ENCODE assay signal across 26 mouse cellular contexts in genomic region chr11:32241391-32241790, GRCm38 (mm10). TPM values are rescaled to one million over a fixed set of nuclear protein-coding genes. Genes with fewer than 3 reads are reported as not detected.
A peak's percentile ranks its signal among the peaks of the same experiment; 100 is the strongest.
DNase-seq lines count a peak whose midpoint lies in the region; ATAC-seq and TF ChIP-seq lines count a peak whose summit lies in the region.
"Had no signal": no experiment of that assay in that cellular context is flagged by ENCODE, and none has a peak within 500 bp of the region (broad histone marks: within the 10 kb centered on the region; RNA-seq: fewer than 3 reads in every experiment).

No protein-coding gene starts in this region.

- H3K4me3 ChIP-seq in heart, embryonic 10.5 days = no peak overlapping the region
- no peak overlapping the region for H3K4me3 ChIP-seq in stomach, embryonic 15.5 days (replicated peaks)
- H3K4me3 ChIP-seq in stomach, postnatal 0 days (ENCODE audit: low read depth, low read length) = no peak overlapping the region
- no peak overlapping the region for H3K4me3 ChIP-seq in liver, embryonic 15.5 days (replicated peaks)
- H3K4me3 ChIP-seq: forebrain, embryonic 10.5 days; heart, embryonic 13.5 days; hindbrain, embryonic 13.5 days; limb, embryonic 12.5 days; midbrain, embryonic 13.5 days had no signal

- no peak for TF ChIP-seq CTCF in stomach, postnatal 0 days (IDR thresholded peaks at IDR 0.05; ENCODE audit: low read depth)

- H3K9me3 ChIP-seq in heart, embryonic 10.5 days = no peaks in the 10 kb centered on the region
- H3K9me3 ChIP-seq in stomach, embryonic 15.5 days = no peaks in the 10 kb centered on the region
- H3K9me3 ChIP-seq in stomach, postnatal 0 days (ENCODE audit: control insufficient read depth, low read length) = no peaks in the 10 kb centered on the region
- no peaks in the 10 kb centered on the region for H3K9me3 ChIP-seq in liver, embryonic 15.5 days (replicated peaks)
- H3K9me3 ChIP-seq: forebrain, embryonic 10.5 days; heart, embryonic 13.5 days; hindbrain, embryonic 13.5 days; limb, embryonic 12.5 days; midbrain, embryonic 13.5 days had no signal

- no peak for DNase-seq in heart, embryonic 10.5 days (ENCODE audit: low spot score)
- no peak for DNase-seq in heart, adult 9 months (ENCODE audit: low spot score in 2 of 2)
- no peak for DNase-seq in stomach, postnatal 0 days (ENCODE audit: low spot score)
- no peak for DNase-seq in thymus, postnatal 4 days
- no peak for DNase-seq in adrenal gland, adult 2 months
- DNase-seq: adrenal gland, postnatal 14 days; cerebellum, adult 9-11 months; gastrocnemius, postnatal 14 days; heart, adult 11 months; heart, postnatal 14 days; layer of hippocampus, postnatal 36 days; lung, embryonic 14.5 days; thymus, postnatal 25 days had no signal

- H3K4me2 ChIP-seq in stomach, embryonic 15.5 days = no peak overlapping the region
- no peak overlapping the region for H3K4me2 ChIP-seq in stomach, postnatal 0 days (replicated peaks; ENCODE audit: low read depth)
- no peak overlapping the region for H3K4me2 ChIP-seq in liver, embryonic 15.5 days
- H3K4me2 ChIP-seq: heart, embryonic 13.5 days; hindbrain, embryonic 13.5 days; limb, embryonic 12.5 days; lung, embryonic 14.5 days; midbrain, embryonic 13.5 days had no signal

- H3K9ac ChIP-seq in stomach, embryonic 15.5 days = no peak overlapping the region
- no peak overlapping the region for H3K9ac ChIP-seq in stomach, postnatal 0 days (ENCODE audit: low read length)
- H3K9ac ChIP-seq in liver, embryonic 15.5 days = peak overlapping the region; percentile 68
- H3K9ac ChIP-seq: heart, embryonic 13.5 days; hindbrain, embryonic 13.5 days; limb, embryonic 12.5 days; lung, embryonic 14.5 days; midbrain, embryonic 13.5 days had no signal

- TF ChIP-seq EP300 in stomach, postnatal 0 days (optimal IDR thresholded peaks at IDR 0.05) = no peak

- H3K36me3 ChIP-seq in heart, embryonic 10.5 days = peaks cover 64% of the 10 kb centered on the region
- peaks cover 16% of the 10 kb centered on the region for H3K36me3 ChIP-seq in stomach, embryonic 15.5 days
- peaks cover 10% of the 10 kb centered on the region; the same call in 1 of the 2 replicates for H3K36me3 ChIP-seq in stomach, postnatal 0 days (ENCODE audit: control insufficient read depth, insufficient read depth, low read length)
- H3K36me3 ChIP-seq in liver, embryonic 15.5 days (replicated peaks) = peaks cover 84% of the 10 kb centered on the region

- H3K4me1 ChIP-seq in heart, embryonic 10.5 days = peaks cover 19% of the 10 kb centered on the region; the same call in 1 of the 2 replicates
- peaks cover 5% of the 10 kb centered on the region for H3K4me1 ChIP-seq in stomach, embryonic 15.5 days
- H3K4me1 ChIP-seq in stomach, postnatal 0 days (replicated peaks; ENCODE audit: control insufficient read depth, insufficient read depth) = no peaks in the 10 kb centered on the region
- peaks cover 95% of the 10 kb centered on the region for H3K4me1 ChIP-seq in liver, embryonic 15.5 days (replicated peaks)
- H3K4me1 ChIP-seq: limb, embryonic 12.5 days had no signal

- peak overlapping the region; percentile 16; the same call in 1 of the 2 replicates for H3K27ac ChIP-seq in heart, embryonic 10.5 days
- peak overlapping the region; percentile 10; the same call in 1 of the 2 replicates for H3K27ac ChIP-seq in stomach, embryonic 15.5 days
- H3K27ac ChIP-seq in stomach, postnatal 0 days (replicated peaks) = no peak overlapping the region
- H3K27ac ChIP-seq in liver, embryonic 15.5 days (replicated peaks) = peak overlapping the region; percentile 99
- H3K27ac ChIP-seq: forebrain, embryonic 10.5 days; heart, embryonic 13.5 days; hindbrain, embryonic 13.5 days; kidney, postnatal 0 days; limb, embryonic 12.5 days; midbrain, embryonic 13.5 days had no signal

- no peak for ATAC-seq in stomach, embryonic 15.5 days (ENCODE audit: insufficient read depth, low FRiP score, low read depth)
- no peak for ATAC-seq in stomach, postnatal 0 days (ENCODE audit: low FRiP score, low TSS enrichment)
- no peak for ATAC-seq in liver, embryonic 15.5 days (ENCODE audit: insufficient read depth)
- ATAC-seq: forebrain, embryonic 16.5 days; midbrain, embryonic 13.5 days had no signal

- H3K27me3 ChIP-seq in heart, embryonic 10.5 days (ENCODE audit: insufficient read depth, poor library complexity, severe bottlenecking) = no peaks in the 10 kb centered on the region
- H3K27me3 ChIP-seq in stomach, embryonic 15.5 days (replicated peaks) = no peaks in the 10 kb centered on the region
- H3K27me3 ChIP-seq in stomach, postnatal 0 days (ENCODE audit: control insufficient read depth, insufficient read depth, low read length) = no peaks in the 10 kb centered on the region
- H3K27me3 ChIP-seq in liver, embryonic 15.5 days = no peaks in the 10 kb centered on the region
- H3K27me3 ChIP-seq: heart, embryonic 13.5 days; hindbrain, embryonic 13.5 days; limb, embryonic 12.5 days; midbrain, embryonic 13.5 days had no signal

RNA-seq across cellular contexts. Expression of gene Mpg, which starts 15.1 kb away (rescaled TPM):
- polyA plus RNA-seq in heart, embryonic 10.5 days (2016; fragmentation: Nextera tagmentation; extraction: Ambion mirVana) = 21.3 and 26.3 TPM in 2 replicates
- 32.7 and 35.8 TPM in 2 replicates for polyA plus RNA-seq in stomach, embryonic 15.5 days (2015; fragmentation: Nextera tagmentation; extraction: Ambion mirVana)
- polyA plus RNA-seq in stomach, postnatal 0 days (2015; fragmentation: Nextera tagmentation; extraction: Ambion mirVana) = 19.9 and 22.1 TPM in 2 replicates
- 18.3 and 19.6 TPM in 2 replicates for polyA plus RNA-seq in liver, embryonic 15.5 days (2015; fragmentation: Nextera tagmentation; extraction: Ambion mirVana)
- 10 to 100 TPM; 17.1 to 19.6 TPM for total RNA-seq in adrenal gland, adult 2 months (2021)
- polyA plus RNA-seq in adrenal gland, adult 2 months (2012; rRNA removed) = 17.1 and 21.1 TPM in 2 replicates

RNA-seq across cellular contexts. Expression of gene Rhbdf1, which starts 19.3 kb away (rescaled TPM):
- polyA plus RNA-seq in heart, embryonic 10.5 days (2016; fragmentation: Nextera tagmentation; extraction: Ambion mirVana) = 40.8 and 42.4 TPM in 2 replicates
- polyA plus RNA-seq in stomach, embryonic 15.5 days (2015; fragmentation: Nextera tagmentation; extraction: Ambion mirVana) = 57.6 and 63.1 TPM in 2 replicates
- 35.8 and 38.5 TPM in 2 replicates for polyA plus RNA-seq in stomach, postnatal 0 days (2015; fragmentation: Nextera tagmentation; extraction: Ambion mirVana)
- 5.1 and 8.0 TPM in 2 replicates for polyA plus RNA-seq in liver, embryonic 15.5 days (2015; fragmentation: Nextera tagmentation; extraction: Ambion mirVana)
- 10 to 100 TPM; 28.0 to 28.6 TPM for total RNA-seq in adrenal gland, adult 2 months (2021)
- 137 and 151 TPM in 2 replicates for polyA plus RNA-seq in adrenal gland, adult 2 months (2012; rRNA removed)
- total RNA-seq: megakaryocyte, adult 5-6 weeks had no signal

RNA-seq across cellular contexts. Expression of gene Nprl3, which starts 26.1 kb away (rescaled TPM):
- 43.8 and 44.5 TPM in 2 replicates for polyA plus RNA-seq in heart, embryonic 10.5 days (2016; fragmentation: Nextera tagmentation; extraction: Ambion mirVana)
- 35.6 and 39.0 TPM in 2 replicates for polyA plus RNA-seq in stomach, embryonic 15.5 days (2015; fragmentation: Nextera tagmentation; extraction: Ambion mirVana)
- 28.0 and 28.2 TPM in 2 replicates for polyA plus RNA-seq in stomach, postnatal 0 days (2015; fragmentation: Nextera tagmentation; extraction: Ambion mirVana)
- 28.1 and 31.9 TPM in 2 replicates for polyA plus RNA-seq in liver, embryonic 15.5 days (2015; fragmentation: Nextera tagmentation; extraction: Ambion mirVana)
- 10 to 100 TPM; 58.6 to 68.2 TPM for total RNA-seq in adrenal gland, adult 2 months (2021)
- 176 and 201 TPM in 2 replicates for polyA plus RNA-seq in adrenal gland, adult 2 months (2012; rRNA removed)

RNA-seq across cellular contexts. Expression of gene Hba-x, which starts 34.8 kb away (rescaled TPM):
- 8,501 and 9,179 TPM in 2 replicates for polyA plus RNA-seq in heart, embryonic 10.5 days (2016; fragmentation: Nextera tagmentation; extraction: Ambion mirVana)
- polyA plus RNA-seq in stomach, embryonic 15.5 days (2015; fragmentation: Nextera tagmentation; extraction: Ambion mirVana) = 61.7 and 62.6 TPM in 2 replicates
- polyA plus RNA-seq in stomach, postnatal 0 days (2015; fragmentation: Nextera tagmentation; extraction: Ambion mirVana) = 0.18 TPM in 1 of 2 replicates, not detected in the other
- 72.6 and 109 TPM in 2 replicates for polyA plus RNA-seq in liver, embryonic 15.5 days (2015; fragmentation: Nextera tagmentation; extraction: Ambion mirVana)
- not detected for total RNA-seq in adrenal gland, adult 2 months (2021)
- polyA plus RNA-seq in adrenal gland, adult 2 months (2012; rRNA removed) = not detected in 2 replicates
- total RNA-seq: adrenal gland, postnatal 14 days; common myeloid progenitor, adult 5-6 weeks; gastrocnemius, postnatal 14 days; heart, postnatal 14 days; layer of hippocampus, adult 8-10 months; layer of hippocampus, postnatal 36 days; left cerebral cortex, postnatal 10 days; megakaryocyte, adult 5-6 weeks had no signal

RNA-seq across cellular contexts. Expression of gene Snrnp25, which starts 36.2 kb away (rescaled TPM):
- 69.7 and 84.1 TPM in 2 replicates for polyA plus RNA-seq in heart, embryonic 10.5 days (2016; fragmentation: Nextera tagmentation; extraction: Ambion mirVana)
- polyA plus RNA-seq in stomach, embryonic 15.5 days (2015; fragmentation: Nextera tagmentation; extraction: Ambion mirVana) = 52.6 and 57.5 TPM in 2 replicates
- 50.5 and 54.3 TPM in 2 replicates for polyA plus RNA-seq in stomach, postnatal 0 days (2015; fragmentation: Nextera tagmentation; extraction: Ambion mirVana)
- polyA plus RNA-seq in liver, embryonic 15.5 days (2015; fragmentation: Nextera tagmentation; extraction: Ambion mirVana) = 68.7 and 70.1 TPM in 2 replicates
- 10 to 100 TPM in 1 of 2 experiments, 1 to 10 TPM in 1; 9.8 to 15.5 TPM for total RNA-seq in adrenal gland, adult 2 months (2021)
- 7.2 and 7.8 TPM in 2 replicates for polyA plus RNA-seq in adrenal gland, adult 2 months (2012; rRNA removed)
